Comparison of ENCODE assay signal across 26 mouse cellular contexts in the genomic region with DNA sequence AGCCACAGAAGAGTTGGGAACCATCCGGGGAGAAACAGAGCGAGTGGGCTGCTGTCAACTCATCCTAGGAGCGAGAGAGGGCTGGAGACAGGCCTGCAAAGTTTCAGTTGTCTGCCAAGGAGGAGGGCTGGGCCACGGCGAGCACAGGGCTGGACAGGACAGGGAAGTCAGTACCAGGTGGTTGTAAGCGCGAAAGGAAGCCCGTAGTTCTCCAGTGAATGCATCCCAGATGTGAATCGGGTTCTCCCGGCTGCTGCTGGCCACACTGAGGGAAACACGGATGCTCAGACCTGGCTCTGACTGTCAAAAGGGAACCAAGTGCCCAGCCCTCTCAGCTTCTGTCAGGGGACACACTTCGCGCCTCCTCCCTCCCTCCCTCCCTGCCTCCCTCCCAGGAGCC. TPM values are rescaled to one million over a fixed set of nuclear protein-coding genes. Genes with fewer than 3 reads are reported as not detected.
DNase-seq lines count a peak whose midpoint lies in the region; ATAC-seq and TF ChIP-seq lines count a peak whose summit lies in the region.
"Had no signal": no experiment of that assay in that cellular context is flagged by ENCODE, and none has a peak within 500 bp of the region (broad histone marks: within the 10 kb centered on the region; RNA-seq: fewer than 3 reads in every experiment).

No protein-coding gene starts in this region.

- H3K9ac ChIP-seq in hindbrain, embryonic 16.5 days (ENCODE audit: low read depth, low read length): no peak overlapping the region
- H3K9ac ChIP-seq in limb, embryonic 11.5 days (ENCODE audit: low read length): no peak overlapping the region
- H3K9ac ChIP-seq: forebrain, embryonic 15.5 days; heart, embryonic 15.5 days; kidney, embryonic 15.5 days; liver, embryonic 13.5 days; lung, embryonic 14.5 days; midbrain, embryonic 15.5 days; stomach, embryonic 15.5 days had no signal

- H3K27ac ChIP-seq in hindbrain, embryonic 10.5 days: 0 out of 2 replicates have a peak overlapping the region, but pooled peaks have one; percentile 3
- no peak overlapping the region for H3K27ac ChIP-seq in hindbrain, embryonic 16.5 days (ENCODE audit: low read depth, low read length)
- H3K27ac ChIP-seq in limb, embryonic 11.5 days (replicated peaks; ENCODE audit: low read depth, low read length): peak overlapping the region; percentile 48; the same call in 1 of the 2 replicates
- H3K27ac ChIP-seq: forebrain, embryonic 15.5 days; heart, embryonic 15.5 days; hindbrain, postnatal 0 days; kidney, embryonic 15.5 days; left cerebral cortex, adult 2 months; liver, embryonic 13.5 days; midbrain, embryonic 15.5 days; stomach, embryonic 15.5 days had no signal

- peaks cover 71% of the 10 kb centered on the region for H3K36me3 ChIP-seq in hindbrain, embryonic 10.5 days
- peaks cover 5% of the 10 kb centered on the region for H3K36me3 ChIP-seq in hindbrain, embryonic 16.5 days (ENCODE audit: control insufficient read depth, insufficient read depth, low read length)
- peaks cover 57% of the 10 kb centered on the region for H3K36me3 ChIP-seq in E14TG2a.4 (ENCODE audit: insufficient read depth, low read length)
- peaks cover 10% of the 10 kb centered on the region; the same call in 1 of the 2 replicates for H3K36me3 ChIP-seq in limb, embryonic 11.5 days (ENCODE audit: control insufficient read depth, insufficient read depth, low read length)

- H3K4me1 ChIP-seq in hindbrain, embryonic 10.5 days (replicated peaks): peaks cover 67% of the 10 kb centered on the region
- H3K4me1 ChIP-seq in hindbrain, embryonic 16.5 days (ENCODE audit: control insufficient read depth, insufficient read depth, low read depth, low read length): peaks cover 24% of the 10 kb centered on the region
- H3K4me1 ChIP-seq in E14TG2a.4 (replicated peaks; ENCODE audit: low read depth, low read length): peaks cover 94% of the 10 kb centered on the region
- peaks cover 47% of the 10 kb centered on the region for H3K4me1 ChIP-seq in limb, embryonic 11.5 days (ENCODE audit: control insufficient read depth, insufficient read depth, low read length)

- 77% methylated on average over 13 of the region's 13 CpGs for WGBS in hindbrain, embryonic 10.5 days
- 87% methylated on average over 13 of the region's 13 CpGs for WGBS in hindbrain, embryonic 16.5 days
- WGBS in limb, embryonic 11.5 days: 25% methylated on average over 13 of the region's 13 CpGs

- no peak overlapping the region for H3K4me3 ChIP-seq in hindbrain, embryonic 10.5 days
- no peak overlapping the region for H3K4me3 ChIP-seq in hindbrain, embryonic 16.5 days (ENCODE audit: low read length)
- H3K4me3 ChIP-seq in E14TG2a.4 (replicated peaks; ENCODE audit: low read length): peak overlapping the region; percentile 78
- H3K4me3 ChIP-seq in limb, embryonic 11.5 days (ENCODE audit: low read depth, low read length): no peak overlapping the region
- H3K4me3 ChIP-seq: forebrain, embryonic 15.5 days; heart, embryonic 15.5 days; kidney, embryonic 15.5 days; left cerebral cortex, adult 2 months; liver, embryonic 13.5 days; megakaryocyte, embryonic 14.5 days; midbrain, embryonic 15.5 days; myocyte; stomach, embryonic 15.5 days had no signal

- peak; percentile 51 for DNase-seq in embryo, embryonic 11 days
- no peak for DNase-seq in embryo, embryonic 10.5 days (ENCODE audit: low spot score)
- DNase-seq in hindbrain, embryonic 10.5 days (ENCODE audit: low spot score): no peak
- peak; percentile 60 for DNase-seq in limb, embryonic 11.5 days (ENCODE audit: low spot score)
- DNase-seq in urinary bladder, postnatal 4 days (ENCODE audit: low spot score in 2 of 2): no peak
- DNase-seq: adrenal gland, postnatal 25 days; cerebellum, adult 9-11 months; kidney, adult 11 months; kidney, postnatal 4 days; layer of hippocampus, adult 9-11 months; liver, embryonic 13.5 days; lung, embryonic 14.5 days; lung, postnatal 36 days; thymus, postnatal 36 days had no signal

- H3K4me2 ChIP-seq in hindbrain, embryonic 16.5 days (ENCODE audit: low read length): no peak overlapping the region
- no peak overlapping the region; the same call in 1 of the 2 replicates for H3K4me2 ChIP-seq in limb, embryonic 11.5 days (ENCODE audit: low read depth, severe bottlenecking)
- H3K4me2 ChIP-seq: forebrain, embryonic 15.5 days; heart, embryonic 15.5 days; kidney, embryonic 15.5 days; liver, embryonic 13.5 days; lung, embryonic 14.5 days; midbrain, embryonic 15.5 days; stomach, embryonic 15.5 days had no signal

- H3K27me3 ChIP-seq in hindbrain, embryonic 10.5 days (ENCODE audit: insufficient read depth, poor library complexity, severe bottlenecking): peaks cover 4% of the 10 kb centered on the region; the same call in 1 of the 2 replicates
- no peaks in the 10 kb centered on the region for H3K27me3 ChIP-seq in hindbrain, embryonic 16.5 days (replicated peaks; ENCODE audit: control insufficient read depth, insufficient read depth, low read length)
- peaks cover 17% of the 10 kb centered on the region for H3K27me3 ChIP-seq in E14TG2a.4 (ENCODE audit: insufficient read depth, low read length)
- no peaks in the 10 kb centered on the region for H3K27me3 ChIP-seq in limb, embryonic 11.5 days (ENCODE audit: control insufficient read depth, insufficient read depth, low read length)
- H3K27me3 ChIP-seq: forebrain, embryonic 15.5 days; heart, embryonic 15.5 days; midbrain, embryonic 15.5 days; stomach, embryonic 15.5 days had no signal

- H3K9me3 ChIP-seq in hindbrain, embryonic 10.5 days: no peaks in the 10 kb centered on the region
- no peaks in the 10 kb centered on the region for H3K9me3 ChIP-seq in hindbrain, embryonic 16.5 days (ENCODE audit: control insufficient read depth, low read length)
- H3K9me3 ChIP-seq in E14TG2a.4 (ENCODE audit: low read length): no peaks in the 10 kb centered on the region
- no peaks in the 10 kb centered on the region for H3K9me3 ChIP-seq in limb, embryonic 11.5 days (ENCODE audit: control insufficient read depth, low read length)
- H3K9me3 ChIP-seq: forebrain, embryonic 15.5 days; heart, embryonic 15.5 days; kidney, embryonic 15.5 days; liver, embryonic 13.5 days; megakaryocyte, embryonic 14.5 days; midbrain, embryonic 15.5 days; stomach, embryonic 15.5 days had no signal

- no peak for ATAC-seq in hindbrain, embryonic 16.5 days
- no peak for ATAC-seq in limb, embryonic 11.5 days (ENCODE audit: insufficient number of reproducible peaks, low FRiP score, low TSS enrichment, low read depth)
- ATAC-seq in CD4-positive, CD25-positive, alpha-beta regulatory T cell, adult 4 months: no peak
- ATAC-seq: forebrain, embryonic 15.5 days; hindbrain, postnatal 0 days; midbrain, embryonic 15.5 days had no signal

- no peak for TF ChIP-seq CTCF in E14TG2a.4 (conservative IDR thresholded peaks at IDR 0.05; ENCODE audit: low read length)

RNA-seq across cellular contexts. Expression of gene Efnb3, which starts 3.4 kb away (rescaled TPM):
- 61.9 and 67.2 TPM in 2 replicates for polyA plus RNA-seq in hindbrain, embryonic 10.5 days (2016; fragmentation: Nextera tagmentation; extraction: Ambion mirVana)
- 104 and 132 TPM in 2 replicates for polyA plus RNA-seq in hindbrain, embryonic 16.5 days (2015; fragmentation: Nextera tagmentation; extraction: Ambion mirVana)
- 12.9 and 14.4 TPM in 2 replicates for polyA plus RNA-seq in limb, embryonic 11.5 days (2014; fragmentation: Nextera tagmentation; extraction: Ambion mirVana)
- polyA plus RNA-seq in CD4-positive, CD25-positive, alpha-beta regulatory T cell, adult 4 months (2017; shearing (Covaris generic)): under 1 TPM; 0.27 to 0.37 TPM

RNA-seq across cellular contexts. Expression of gene Dnah2, which starts 14.5 kb away (rescaled TPM):
- 2.0 and 2.6 TPM in 2 replicates for polyA plus RNA-seq in hindbrain, embryonic 10.5 days (2016; fragmentation: Nextera tagmentation; extraction: Ambion mirVana)
- 3.0 and 4.0 TPM in 2 replicates for polyA plus RNA-seq in hindbrain, embryonic 16.5 days (2015; fragmentation: Nextera tagmentation; extraction: Ambion mirVana)
- polyA plus RNA-seq in limb, embryonic 11.5 days (2014; fragmentation: Nextera tagmentation; extraction: Ambion mirVana): 0.87 and 1.4 TPM in 2 replicates
- polyA plus RNA-seq in CD4-positive, CD25-positive, alpha-beta regulatory T cell, adult 4 months (2017; shearing (Covaris generic)): under 1 TPM in 1 of 2 experiments, not detected in 1; 0.09 TPM

RNA-seq across cellular contexts. Expression of gene Wrap53, which starts 16.7 kb away (rescaled TPM):
- 40.6 and 41.4 TPM in 2 replicates for polyA plus RNA-seq in hindbrain, embryonic 10.5 days (2016; fragmentation: Nextera tagmentation; extraction: Ambion mirVana)
- polyA plus RNA-seq in hindbrain, embryonic 16.5 days (2015; fragmentation: Nextera tagmentation; extraction: Ambion mirVana): 18.2 and 20.1 TPM in 2 replicates
- 45.7 and 46.9 TPM in 2 replicates for polyA plus RNA-seq in limb, embryonic 11.5 days (2014; fragmentation: Nextera tagmentation; extraction: Ambion mirVana)
- 10 to 100 TPM; 23.0 to 31.9 TPM for polyA plus RNA-seq in CD4-positive, CD25-positive, alpha-beta regulatory T cell, adult 4 months (2017; shearing (Covaris generic))

RNA-seq across cellular contexts. Expression of gene Trp53, which starts 16.8 kb away (rescaled TPM):
- polyA plus RNA-seq in hindbrain, embryonic 10.5 days (2016; fragmentation: Nextera tagmentation; extraction: Ambion mirVana): 166 and 173 TPM in 2 replicates
- 47.9 and 57.9 TPM in 2 replicates for polyA plus RNA-seq in hindbrain, embryonic 16.5 days (2015; fragmentation: Nextera tagmentation; extraction: Ambion mirVana)
- 250 and 254 TPM in 2 replicates for polyA plus RNA-seq in limb, embryonic 11.5 days (2014; fragmentation: Nextera tagmentation; extraction: Ambion mirVana)
- polyA plus RNA-seq in CD4-positive, CD25-positive, alpha-beta regulatory T cell, adult 4 months (2017; shearing (Covaris generic)): 100 to 1,000 TPM; 307 to 416 TPM

RNA-seq across cellular contexts. Expression of gene Atp1b2, which starts 42.4 kb away (rescaled TPM):
- 7.5 and 7.8 TPM in 2 replicates for polyA plus RNA-seq in hindbrain, embryonic 10.5 days (2016; fragmentation: Nextera tagmentation; extraction: Ambion mirVana)
- 105 and 117 TPM in 2 replicates for polyA plus RNA-seq in hindbrain, embryonic 16.5 days (2015; fragmentation: Nextera tagmentation; extraction: Ambion mirVana)
- polyA plus RNA-seq in limb, embryonic 11.5 days (2014; fragmentation: Nextera tagmentation; extraction: Ambion mirVana): 4.5 and 4.9 TPM in 2 replicates
- polyA plus RNA-seq in CD4-positive, CD25-positive, alpha-beta regulatory T cell, adult 4 months (2017; shearing (Covaris generic)): not detected

Comparison
In these comparisons a context has a peak if more than half of its experiments do, and no peak if none do; other contexts are left out.
1. DNase-seq: peak in embryo, embryonic 11 days (single experiment) and limb, embryonic 11.5 days (single experiment); none in embryo, embryonic 10.5 days (single experiment), hindbrain, embryonic 10.5 days (single experiment) and urinary bladder, postnatal 4 days (0 of 2).
2. RNA of gene Efnb3, which starts 3.4 kb away (polyA plus RNA-seq): 104 to 132 TPM in hindbrain, embryonic 16.5 days, 61.9 to 67.2 TPM in hindbrain, embryonic 10.5 days and 12.9 to 14.4 TPM in limb, embryonic 11.5 days; 0.27 to 0.37 TPM in CD4-positive, CD25-positive, alpha-beta regulatory T cell, adult 4 months; every median in the first group is over 10 times any median in the second.